Mouse (Mus musculus) NIH3T3 (cell line): Measurements from ENCODE around the gene Eif3d.
"Not testable (repeated sequence)": the region's sequence is repeated elsewhere in the genome, so short reads cannot be mapped to it uniquely, and the experiment has no call there.

ENCODE experiments used
- DNase-seq: peaks from one replicate; pipeline ENCODE4 v3.0.0-alpha.2; 2012; ENCODE audit warnings: low read depth

Gene Eif3d

DNA sequence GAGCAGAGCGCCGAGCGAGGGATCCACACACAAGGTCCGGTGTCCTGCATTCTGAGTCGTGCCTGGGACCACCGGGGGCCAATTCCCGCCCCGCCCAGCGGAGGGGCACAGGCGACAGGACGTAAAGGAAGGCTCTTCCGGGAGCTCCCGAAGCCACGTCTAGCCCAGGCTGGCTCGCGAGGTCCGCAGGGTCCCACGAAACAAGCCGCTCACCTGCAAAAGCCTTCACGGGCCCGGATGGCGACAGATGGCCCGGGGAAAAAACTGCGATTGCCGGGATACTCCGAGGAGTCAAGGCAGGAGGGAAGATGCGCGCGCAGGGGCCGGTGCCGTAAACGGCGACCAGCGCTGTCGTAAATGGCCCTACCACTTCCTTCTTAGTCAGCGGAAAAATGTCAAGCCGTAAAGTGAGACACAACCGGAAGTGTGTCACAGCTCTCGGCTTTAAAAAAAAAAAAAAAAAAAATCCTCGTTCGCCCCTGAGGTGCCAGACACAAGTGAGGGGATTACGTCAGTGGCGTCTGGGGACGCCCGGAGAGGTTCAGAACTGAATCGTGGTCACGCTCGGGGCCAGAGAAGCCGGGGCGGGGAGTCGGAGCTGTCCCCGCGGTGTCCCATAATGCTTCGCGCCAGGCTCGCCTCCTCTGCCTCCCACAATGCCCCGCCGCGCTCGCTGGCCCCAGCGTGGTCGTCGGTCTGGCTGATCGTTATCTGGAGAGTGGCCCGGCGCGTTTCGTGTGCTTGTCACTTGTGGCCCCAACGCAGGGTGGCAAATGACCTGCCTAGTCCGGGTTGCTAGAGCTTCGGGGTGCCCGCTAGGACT lies at the start of gene Eif3d:
Gene Eif3d (minus strand): TSS at position 344 of the 823 bp plus-strand sequence.
- peak; percentile 98 for DNase-seq

DNA sequence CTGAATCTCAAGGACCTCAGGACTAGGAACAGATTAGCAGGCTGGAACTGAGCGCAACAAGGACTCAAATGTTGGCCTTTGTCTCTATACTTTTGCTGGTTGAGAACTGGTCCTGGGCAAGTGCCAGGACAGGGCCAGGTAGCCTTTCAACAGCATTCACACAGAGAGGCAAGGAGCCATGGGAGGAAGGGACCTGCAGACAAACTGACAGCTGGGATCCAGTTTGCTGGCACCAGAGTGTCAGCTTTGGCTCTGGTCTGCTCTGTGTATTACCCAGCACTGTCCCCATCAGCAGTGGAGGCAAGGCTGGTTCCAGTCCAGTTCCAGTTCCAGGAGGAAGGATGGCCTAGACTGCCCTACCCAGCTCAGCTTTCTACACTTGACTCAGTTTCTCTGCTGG lies 43.4 kb upstream of the Eif3d start:
- no peak for DNase-seq

DNA sequence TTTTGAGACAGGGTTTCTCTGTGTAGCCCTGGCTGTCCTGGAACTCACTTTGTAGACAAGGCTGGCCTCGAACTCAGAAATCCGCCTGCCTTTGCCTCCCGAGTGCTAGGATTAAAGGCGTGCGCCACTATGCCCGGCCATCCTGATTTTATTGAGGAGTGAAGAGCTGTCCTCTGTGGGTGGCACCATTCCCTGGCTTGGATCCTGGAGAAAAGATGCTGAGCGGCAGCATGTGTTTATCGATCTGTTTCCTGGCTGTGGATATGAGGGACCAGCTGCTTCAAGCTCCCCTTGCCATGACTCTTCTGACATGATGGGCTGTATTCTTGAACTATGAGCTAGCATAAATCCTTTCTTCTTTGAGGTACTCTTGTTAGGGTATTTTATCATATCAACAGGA lies 37.6 kb upstream of the Eif3d start:
- not testable (repeated sequence) for DNase-seq

DNA sequence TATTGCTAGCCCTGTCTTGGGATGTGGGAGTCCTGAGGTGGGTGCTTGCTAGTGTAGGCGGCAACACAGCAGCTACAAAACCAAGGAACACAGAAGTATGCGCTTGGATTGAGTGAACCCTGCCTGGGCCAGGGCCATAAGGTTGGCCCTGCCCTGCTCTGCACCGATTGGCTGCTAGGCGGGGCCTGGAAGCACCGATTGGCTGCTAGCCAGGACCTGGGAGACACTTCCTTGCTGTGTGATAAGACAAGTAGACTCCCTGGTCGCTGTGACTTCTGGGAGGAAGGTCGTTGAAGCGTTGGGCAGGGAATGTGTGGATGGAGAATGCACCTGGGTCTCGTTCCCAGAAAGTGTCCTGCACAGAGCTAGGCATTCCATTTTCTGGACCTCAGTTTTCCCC lies 33.3 kb upstream of the Eif3d start:
- peak; percentile 12 for DNase-seq

DNA sequence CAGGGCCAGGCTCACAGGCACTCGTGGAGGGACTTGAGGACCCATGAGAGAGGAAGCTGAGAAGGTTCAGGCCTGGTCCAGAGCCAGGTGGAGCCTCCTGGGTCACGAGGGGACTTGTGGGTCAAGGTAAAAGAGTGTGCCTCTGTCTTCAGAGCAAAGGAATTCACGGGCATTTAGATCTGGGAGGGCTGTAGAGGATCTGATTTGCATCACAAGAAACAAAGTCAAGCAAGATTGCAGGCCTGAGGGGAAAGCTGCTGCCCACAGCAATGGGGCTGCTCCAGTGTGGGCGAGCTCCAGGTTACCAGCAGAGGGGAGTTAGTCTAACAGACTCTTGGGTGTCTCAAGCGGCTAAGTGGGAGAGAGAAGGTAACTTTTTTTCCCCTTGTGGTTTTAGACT lies 30.8 kb upstream of the Eif3d start:
- no peak for DNase-seq

DNA sequence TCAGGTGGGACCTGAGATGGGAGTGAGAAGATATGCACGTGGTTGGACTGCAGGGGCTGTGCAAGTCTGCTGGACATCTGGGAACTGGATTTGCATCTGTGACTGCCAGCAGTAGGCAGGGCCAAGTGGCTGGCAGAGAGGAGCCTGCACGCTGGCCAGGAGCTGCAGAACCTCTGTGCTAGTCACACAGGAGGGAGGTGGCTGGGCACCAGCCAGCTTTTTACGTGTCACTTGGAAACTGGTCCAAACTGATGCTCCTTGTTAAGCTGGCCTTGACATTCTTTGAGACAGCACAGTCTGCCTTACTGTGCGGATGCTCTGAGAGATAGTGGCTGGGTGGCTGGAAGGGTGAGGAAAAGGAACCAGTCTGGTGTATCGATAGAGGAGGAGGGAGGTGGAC lies 17.9 kb upstream of the Eif3d start:
- DNase-seq = peak; percentile 17

DNA sequence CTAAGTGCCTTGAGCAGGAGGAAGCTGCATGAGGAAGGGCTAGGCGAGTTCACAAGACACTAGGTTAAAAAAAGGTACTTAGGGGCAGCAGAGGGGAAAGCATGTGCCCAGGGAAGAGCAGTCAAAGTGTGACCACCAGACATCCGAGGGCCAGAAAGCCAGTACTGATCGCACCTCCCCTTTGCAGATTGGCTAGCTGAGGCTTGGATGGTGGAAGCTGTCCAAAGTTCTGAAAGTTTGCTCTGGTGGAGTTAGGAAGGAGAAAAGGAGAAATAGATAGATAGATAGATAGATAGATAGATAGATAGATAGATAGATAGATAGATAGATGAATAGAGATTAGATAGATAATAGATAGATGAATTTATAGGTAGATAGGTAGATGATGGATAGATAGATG lies 12.8 kb upstream of the Eif3d start:
- DNase-seq = peak; percentile 54

DNA sequence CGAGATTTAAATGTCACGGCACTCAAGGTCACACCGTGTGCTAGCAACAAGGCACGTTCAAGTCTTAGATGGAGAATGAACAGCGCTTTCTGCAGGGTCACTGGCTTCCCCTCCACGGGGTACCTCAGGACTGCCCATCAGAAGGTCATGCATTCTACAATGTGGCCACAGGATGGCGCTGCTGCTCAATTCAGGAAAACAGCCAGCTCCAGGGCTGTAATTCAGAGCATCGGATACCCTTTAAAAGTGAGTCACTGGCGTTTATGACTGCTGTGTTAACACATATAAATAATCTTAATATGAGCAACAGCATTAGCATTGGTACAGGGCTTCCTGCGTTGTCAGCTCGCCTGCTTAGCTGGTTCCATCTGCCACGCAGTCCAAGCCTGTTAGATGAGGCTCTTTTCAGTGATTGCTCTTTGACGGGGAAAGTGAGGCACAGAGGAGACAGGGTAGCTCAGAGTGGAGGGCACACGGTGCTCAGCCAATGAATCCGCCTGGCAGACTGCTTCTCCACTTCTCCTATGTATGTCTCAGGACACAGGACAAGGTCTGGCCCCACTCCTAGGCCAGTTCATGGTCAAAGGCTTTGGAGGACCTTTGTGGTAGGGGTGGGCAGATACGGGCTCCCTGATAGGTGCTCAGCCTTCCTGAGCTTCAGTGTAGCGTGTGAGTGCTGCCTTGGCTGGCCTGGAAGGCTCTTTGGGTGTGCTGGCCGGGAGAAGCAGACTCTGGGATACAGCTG lies 11.8 kb upstream of the Eif3d start:
- peak; percentile 91 for DNase-seq

DNA sequence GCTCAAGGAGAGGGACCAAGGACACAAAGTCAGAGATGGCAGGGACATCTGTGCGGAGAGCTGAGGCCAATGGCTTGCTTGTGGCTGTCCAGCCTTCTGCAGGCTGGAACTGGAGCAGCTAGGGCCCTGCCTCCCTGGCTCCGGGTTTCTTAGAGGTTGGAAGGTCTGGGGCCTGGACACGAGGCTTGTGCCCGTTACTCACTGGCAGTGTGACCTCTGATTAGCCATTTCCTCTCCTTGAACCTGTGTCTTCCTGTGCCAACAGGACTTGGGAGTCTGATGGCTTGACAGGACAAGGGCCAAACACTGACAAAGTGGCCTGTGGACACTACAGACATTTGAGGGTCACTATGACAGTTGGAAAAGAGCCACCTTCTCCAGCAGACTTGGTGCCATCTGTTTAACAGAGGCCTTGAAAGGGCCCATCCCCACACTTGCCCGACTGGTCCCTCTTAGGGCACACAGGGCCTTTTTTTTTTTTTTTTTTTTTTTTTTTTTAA lies 10.6 kb upstream of the Eif3d start:
- no peak for DNase-seq

DNA sequence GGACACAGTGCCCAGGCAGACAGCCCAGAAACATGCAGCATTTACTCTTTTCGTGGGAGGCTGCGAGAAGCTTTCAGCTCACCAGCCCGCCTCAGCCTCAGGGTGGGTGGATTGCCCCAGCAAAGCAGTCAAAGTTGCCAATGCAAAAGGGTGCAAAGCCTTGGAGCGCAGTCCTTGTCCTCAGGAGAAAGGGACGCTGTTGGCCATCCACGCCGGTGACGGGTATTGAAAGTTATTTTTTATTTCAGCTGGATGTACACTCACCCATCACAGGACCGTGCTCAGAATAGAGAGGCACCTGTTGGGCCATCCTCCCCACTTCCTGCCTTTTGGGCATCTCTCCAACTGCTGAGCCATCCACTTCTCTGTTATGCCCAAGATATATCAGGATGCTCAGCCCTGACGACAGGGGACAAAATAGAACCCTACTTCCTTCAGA lies 8.8 kb upstream of the Eif3d start:
- DNase-seq = no peak

DNA sequence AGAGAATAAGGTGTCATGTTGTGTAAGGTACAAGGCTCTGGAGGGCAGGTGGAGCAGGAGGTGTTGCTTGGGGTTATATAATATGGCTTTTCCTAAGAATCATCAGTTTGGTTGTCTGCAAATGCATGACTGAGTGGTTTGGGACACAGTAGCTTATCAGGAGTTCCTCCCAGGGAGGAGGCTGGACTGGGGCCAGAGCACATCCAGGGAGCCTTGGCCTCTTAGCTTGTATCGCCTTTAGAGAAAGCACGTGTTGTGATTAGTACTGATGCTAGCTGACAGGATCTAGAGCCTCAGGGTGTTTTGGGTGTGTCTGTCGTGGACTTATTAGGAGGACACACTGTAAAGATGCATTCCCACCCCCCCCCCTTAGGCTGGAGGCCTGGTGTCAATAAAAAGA lies 7.0 kb upstream of the Eif3d start:
- no peak for DNase-seq

DNA sequence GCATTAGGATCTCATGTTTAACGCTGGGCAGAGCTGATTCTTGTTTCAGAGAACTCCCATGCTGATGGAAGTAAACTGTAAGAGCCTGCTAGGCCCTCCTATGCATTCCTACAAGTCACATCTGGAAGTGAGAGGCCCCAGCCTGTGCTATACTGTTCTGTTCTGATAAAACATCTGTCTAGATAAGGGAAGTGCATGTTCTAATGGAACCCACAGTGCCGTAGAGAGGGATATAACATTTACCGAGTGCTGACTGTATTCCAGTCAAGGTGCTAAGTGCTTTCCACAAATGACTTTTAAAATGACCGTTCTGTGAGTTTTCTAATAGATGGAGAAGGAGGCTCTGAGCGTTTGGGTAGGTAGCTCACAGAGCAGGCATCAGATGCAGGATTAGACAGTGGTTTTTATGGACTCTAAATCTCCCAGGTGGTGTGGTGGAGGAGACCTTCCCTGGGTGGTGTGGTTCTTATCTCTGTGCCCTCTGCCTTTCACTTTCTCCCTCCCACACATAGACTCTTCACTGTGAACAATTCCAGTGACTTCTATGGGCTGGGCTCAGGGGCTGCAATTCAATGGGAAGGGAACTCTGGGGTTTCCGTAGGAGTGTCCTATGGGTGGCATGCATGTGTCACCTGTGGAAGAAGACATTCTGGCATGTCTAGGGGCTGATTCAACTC lies 3.7 kb upstream of the Eif3d start:
- DNase-seq = no peak

DNA sequence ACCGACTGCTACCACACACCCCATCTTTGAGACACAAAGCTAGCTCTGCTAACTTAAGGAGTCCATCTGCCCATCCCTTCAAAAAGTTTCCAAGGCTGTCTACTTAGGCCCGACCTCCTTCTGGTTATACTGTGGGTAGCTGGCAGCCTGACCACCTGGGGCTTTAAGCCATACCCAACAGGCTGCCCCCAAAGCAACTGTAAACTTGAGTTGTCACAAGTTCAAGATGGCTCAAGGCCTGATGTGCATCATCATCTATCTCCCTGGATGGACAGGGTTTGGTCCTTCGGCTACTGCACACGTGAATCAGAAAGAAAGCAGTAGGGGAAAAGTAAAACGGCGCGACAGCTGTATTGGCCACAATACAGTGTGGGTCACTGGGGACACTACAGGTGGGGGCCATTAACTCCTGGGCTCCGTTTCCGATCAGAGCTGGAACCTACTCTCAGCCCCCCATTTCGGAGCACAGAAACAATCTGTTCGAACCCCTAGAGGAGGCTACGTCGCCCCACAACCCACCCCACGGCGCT lies 608 bp downstream of the Eif3d start:
- DNase-seq = peak; percentile 44

DNA sequence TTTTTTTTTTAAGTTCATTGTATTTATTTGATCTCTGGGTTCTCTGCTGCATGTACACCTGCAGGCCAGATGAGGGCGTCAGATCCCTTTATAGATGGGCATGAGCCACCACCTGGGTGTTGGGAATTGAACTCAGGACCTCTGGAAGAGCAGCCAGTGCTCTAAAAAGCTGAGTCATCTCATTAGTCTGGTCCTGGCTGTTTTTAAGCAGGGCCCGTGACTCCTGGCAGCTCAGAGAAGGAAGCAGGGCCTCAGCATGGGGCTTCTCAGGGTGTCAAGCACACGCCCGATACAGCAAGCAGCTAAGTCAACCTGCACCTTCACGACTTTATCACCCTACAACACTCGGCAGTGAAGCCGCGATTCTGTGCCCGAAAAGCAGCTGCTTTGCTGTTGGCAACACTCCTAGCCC lies 5.5 kb downstream of the Eif3d start:
- DNase-seq = no peak

DNA sequence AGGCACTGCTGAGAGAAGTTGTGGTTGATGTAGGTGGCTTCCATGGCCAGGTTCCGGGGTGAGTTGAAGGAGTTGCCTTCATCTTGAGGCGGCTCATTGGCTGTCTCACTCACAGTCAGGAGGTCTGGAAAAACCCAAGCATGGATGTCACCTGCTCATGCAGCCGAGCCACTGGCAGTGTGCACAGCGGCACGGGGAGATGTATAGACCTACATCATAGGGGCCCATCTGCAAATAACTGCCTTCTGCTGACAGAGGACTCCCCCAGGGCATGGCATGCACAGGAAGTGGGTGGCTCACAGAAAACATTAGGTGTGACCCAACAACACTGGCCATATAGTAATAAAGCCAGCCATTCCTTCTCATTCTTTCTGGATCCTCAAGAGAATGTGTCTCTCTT lies 8.2 kb downstream of the Eif3d start:
- no peak for DNase-seq

DNA sequence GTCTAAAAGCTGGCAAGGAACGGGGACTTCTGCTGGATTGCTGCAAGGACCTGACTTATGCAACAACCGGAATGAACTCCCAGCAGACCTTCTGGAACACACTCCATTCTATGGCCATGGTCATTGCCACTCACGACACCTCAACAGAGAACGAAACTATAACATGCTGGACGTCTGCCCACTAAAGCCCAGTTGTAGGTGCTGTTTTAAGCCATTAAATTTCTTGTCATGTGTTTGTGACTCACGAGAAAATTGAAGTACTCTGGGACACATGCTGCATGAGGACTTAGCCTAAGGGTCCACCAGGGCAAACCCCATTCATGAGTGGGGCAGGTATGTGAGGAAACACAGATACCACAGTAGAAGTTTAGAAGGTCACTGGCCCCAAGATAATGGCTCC lies 9.9 kb downstream of the Eif3d start:
- DNase-seq = no peak

DNA sequence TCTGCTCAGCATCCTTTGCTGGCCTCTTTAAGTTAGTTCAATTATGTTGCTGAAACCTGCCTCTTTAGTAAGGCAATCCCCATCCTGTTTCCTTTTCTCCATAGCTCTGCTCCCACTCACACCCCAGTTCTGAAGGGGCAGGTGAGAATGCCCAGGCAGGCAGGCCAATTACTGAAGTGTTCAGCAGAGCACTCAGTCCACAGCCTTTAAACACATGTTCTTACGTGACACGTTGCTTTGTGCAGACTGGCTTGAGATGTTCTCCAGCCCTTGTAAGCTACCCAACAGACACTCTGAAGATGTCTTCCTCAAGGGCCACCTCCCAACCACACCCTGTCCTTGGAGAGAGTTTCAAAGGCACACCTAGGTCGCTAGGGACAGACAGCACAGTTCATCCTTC lies 12.5 kb downstream of the Eif3d start:
- DNase-seq = no peak

DNA sequence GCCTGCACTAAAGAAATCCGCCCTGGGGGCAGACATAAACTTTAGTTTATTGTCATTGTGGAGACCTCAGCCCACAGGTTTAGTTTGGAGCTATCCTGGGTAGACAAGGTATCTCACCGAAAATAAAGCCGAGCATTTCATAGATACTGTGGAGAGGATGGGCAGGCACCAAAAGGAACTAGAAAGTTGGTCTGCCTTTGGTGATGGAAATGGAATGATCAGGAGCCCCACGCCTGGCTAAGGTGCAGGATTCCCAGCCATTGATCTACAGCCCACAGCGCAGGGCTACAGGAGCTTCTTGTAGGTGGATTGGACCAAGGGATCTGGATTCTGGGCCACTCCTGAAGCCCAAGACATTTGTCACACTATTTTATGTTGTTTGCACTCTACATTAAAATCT lies 13.0 kb downstream of the Eif3d start:
- DNase-seq = no peak

DNA sequence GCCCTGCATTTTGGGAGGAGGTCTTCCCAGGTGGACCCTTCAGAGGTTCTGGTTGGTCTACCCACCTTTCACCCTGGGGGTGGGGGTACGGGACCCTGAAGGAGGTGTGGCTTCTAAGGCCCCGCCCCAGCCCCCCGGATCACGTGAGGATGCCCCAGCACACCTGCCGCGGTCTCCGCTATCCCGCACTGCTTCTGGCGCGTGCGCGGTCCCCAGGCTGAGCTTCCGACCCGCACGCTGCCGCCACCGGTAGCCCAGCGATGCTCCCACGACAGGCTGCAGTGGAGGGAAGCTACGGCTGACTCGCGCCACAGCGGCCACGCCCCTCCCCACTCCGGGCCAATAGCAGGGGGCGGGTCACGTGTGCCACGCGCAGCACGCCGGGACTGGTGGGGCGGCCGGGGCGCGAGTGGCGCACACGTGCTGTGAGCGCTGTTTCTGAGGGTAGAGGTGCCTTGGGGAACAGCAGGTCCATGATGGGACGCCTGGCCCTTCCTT lies 14.2 kb downstream of the Eif3d start, which contains the start of gene Foxred2:
Gene Foxred2 (minus strand): TSS at position 319 of the 498 bp plus-strand sequence.
- no peak for DNase-seq

DNA sequence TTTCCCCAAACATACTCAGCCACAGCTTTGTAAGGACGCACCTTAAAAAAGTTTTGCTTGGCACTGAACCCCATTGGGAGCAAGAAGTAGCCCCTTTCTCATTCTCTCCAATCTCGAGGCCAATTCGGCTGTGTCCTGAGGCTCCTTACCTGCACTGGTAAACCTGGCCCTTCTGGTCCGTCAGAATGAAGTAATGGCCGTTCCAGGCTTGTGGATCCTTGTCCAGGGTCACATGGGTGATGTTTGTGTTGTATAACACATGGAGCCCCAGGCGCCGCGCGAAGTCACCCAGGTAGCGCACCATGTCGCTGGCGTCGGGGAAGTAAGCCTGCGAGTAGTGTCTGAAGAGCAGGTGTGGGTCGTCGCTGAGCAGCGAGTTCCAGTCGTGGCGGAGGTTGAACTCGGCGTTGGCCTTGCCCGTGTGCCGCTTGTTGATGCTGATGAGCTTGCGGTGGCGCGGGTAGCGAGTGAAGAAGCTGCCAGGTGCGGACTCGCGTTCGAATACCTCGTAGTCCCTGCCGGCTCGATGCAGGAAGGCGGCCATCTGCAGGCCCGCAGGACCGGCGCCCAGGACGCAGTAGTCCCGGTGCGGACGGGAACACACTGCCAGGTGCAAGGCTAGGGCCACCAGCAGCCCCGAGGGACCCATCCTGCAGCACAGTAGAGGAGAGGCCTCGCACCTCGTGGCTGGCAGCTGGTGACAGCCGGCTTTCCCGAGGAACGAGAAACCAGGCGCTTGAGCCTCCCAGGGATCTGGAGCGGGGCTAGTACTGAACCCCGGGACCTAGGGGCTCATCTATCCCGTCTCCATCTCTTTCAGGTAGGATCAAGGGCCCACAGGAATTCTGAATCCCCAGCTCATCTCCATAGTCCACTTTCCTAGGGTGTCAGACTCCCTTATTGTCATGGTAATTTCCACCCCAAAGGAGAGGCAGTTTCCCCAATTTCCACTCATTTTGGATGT lies 14.9 kb downstream of the Eif3d start:
- DNase-seq = no peak

DNA sequence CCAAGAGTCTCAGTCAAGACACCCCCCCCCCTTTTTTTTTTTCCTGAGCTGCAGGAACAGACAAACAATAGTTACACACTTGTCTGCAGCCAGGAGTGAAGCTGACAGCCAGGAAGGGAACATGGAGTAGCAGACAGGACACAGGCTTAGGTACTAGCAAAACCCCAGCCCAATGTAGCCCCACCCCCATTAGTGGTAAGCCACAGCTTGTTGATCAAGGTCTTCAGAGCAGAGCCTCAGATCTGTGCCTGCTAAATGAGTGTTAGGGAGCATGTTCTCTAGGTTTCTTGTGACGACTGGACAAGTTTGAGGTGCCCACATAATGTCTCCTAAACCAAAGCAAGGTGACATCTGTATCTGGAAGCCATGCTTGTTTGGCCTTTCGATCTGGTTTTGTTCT lies 16.3 kb downstream of the Eif3d start:
- no peak for DNase-seq
